Mouse (Mus musculus): ENCODE results near the gene Zfp273.
"Not testable (repeated sequence)": the region's sequence is repeated elsewhere in the genome, so short reads cannot be mapped to it uniquely, and the experiment has no call there.

The Zfp273 gene

DNA sequence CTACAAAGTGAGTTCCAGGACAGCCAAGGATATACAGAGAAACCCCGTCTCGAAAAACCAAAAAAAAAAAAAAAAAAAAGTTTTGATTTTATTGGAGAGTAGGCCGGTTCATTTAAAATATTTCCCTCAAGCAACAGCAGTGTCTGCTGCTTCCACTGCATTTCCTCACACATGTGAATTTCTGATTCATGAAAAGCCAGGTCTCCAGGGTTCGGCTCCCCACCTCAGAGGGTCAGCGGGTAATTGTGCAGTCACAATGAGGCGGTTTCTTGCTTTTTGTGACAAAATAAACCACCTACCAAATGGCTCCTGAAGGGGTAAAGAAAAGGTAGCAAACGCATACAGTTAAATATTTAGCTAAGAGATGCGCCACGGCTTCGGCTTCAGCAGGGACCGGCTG, 49.5 kb downstream of the Zfp273 start, which contains the start of gene BC048507:
Gene BC048507, plus strand, starts transcription at position 301 of the 400 bp plus-strand sequence.
- in situ Hi-C loops (cut with MboI; ENCODE audit: low sequenced_read_pairs) = loop anchor here (25.0 kb wide), 1 partner anchor 699 kb away; no protein-coding TSS in a partner anchor

DNA sequence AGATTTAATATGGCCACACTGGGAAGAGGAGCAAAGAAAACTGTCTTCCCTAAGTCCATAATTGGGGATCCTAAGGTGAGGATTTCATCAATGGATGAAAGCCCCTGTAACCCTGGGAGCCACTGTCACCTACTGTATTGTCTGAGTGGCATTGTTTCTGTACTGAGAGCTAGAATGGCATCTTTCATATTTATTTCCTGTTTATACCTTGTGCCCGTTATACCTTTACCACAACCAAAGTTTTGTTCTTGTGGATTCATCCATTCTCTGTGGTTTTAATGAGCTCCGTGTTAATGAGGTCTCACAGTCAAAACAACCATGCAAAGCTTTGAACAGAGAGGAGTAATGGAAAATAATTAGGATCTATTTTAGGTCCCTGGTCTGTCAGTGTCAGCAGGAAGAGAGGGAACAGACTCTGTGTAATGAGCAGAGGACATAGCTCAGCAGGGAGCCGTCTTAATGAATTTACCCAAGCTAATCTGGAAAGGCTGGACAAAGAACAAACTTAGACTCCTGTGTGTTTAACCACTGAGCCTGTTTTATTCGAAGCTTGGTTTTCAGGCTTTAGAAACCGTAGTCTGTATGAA, 51.3 kb downstream of the Zfp273 start:
- in situ Hi-C loops (cut with MboI; ENCODE audit: low sequenced_read_pairs) = loop anchor here (25.0 kb wide), 1 partner anchor 697 kb away; no protein-coding TSS in a partner anchor

DNA sequence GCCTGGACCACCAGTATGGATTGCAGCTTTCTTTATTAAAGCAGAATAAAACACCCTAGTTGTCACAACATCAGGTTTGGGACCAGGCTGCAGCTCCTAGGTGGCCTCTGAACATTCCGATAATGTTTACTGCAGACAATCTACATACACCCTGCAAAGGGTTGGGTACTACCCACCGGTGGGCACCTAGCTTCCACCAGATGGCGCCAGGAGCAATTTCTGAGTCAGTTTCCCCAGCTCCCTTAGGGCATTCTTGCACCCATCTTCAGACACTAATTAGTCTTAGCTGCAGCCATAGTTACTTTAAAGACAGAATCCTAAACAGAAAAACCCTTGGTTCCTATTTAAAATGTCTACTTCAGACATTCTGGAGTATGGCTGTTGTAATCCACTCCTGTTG, 54.4 kb downstream of the Zfp273 start:
- in situ Hi-C loops (cut with MboI; ENCODE audit: low sequenced_read_pairs) = loop anchor here (25.0 kb wide), 1 partner anchor 694 kb away; no protein-coding TSS in a partner anchor

DNA sequence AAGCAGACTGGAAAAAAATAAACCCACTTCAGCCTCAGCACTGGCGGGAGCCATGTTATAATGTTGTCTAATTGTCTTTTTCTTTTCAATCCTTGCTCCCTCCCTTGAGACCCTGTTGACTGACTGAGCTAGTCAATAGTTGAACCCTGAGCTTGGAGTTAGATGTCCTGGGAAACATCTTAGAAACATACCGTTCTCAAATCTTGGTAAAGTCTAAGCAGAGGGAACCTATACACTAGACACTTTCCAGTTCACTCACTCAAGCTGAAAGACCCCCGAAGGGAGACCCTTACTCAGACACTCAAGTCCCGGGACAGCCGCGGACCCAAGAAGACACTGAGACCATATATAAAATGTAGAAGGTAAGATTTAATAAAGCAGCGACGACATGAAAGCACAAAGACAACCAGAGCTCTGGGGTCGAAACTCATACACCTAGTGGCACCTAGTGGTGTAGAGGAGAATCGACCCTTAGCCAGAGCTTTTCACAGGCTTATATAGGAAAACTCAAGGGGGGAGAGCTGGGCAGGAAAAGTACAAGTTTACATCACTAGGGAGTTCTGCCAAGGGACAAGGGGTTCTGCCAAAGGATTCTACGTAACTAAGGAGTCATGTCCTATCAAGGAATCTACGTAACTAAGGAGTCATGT, 62.6 kb downstream of the Zfp273 start:
- in situ Hi-C loops (cut with MboI; ENCODE audit: low sequenced_read_pairs) = not testable (repeated sequence)

All from CH12F3 (cell line).